Mouse (Mus musculus): ENCODE measurements around the gene Usp30.

Gene Usp30

GRCm38 (mm10) chr5:114155168-114155933 is 90.1 kb downstream of the Usp30 start:
- DNase-seq (ENCODE audit: low spot score in 2 of 2): no peak

- DNase-seq (ENCODE audit: low spot score in 2 of 2): peak in 1 of 2 experiments; percentile 57
Observed at GRCm38 (mm10) chr5:114157236-114157635, 92.0 kb downstream of the Usp30 start.

- DNase-seq (ENCODE audit: low spot score in 2 of 2): no peak
Observed at GRCm38 (mm10) chr5:114161424-114161823, 96.2 kb downstream of the Usp30 start.

GRCm38 (mm10) chr5:114162106-114162815 is 97.0 kb downstream of the Usp30 start:
- DNase-seq (ENCODE audit: low spot score in 2 of 2): no peak

- DNase-seq (ENCODE audit: low spot score in 2 of 2): no peak
Observed at GRCm38 (mm10) chr5:114163117-114163696, 97.9 kb downstream of the Usp30 start.

GRCm38 (mm10) chr5:114170345-114170744 is 105.1 kb downstream of the Usp30 start:
- DNase-seq (ENCODE audit: low spot score in 2 of 2): no peak

GRCm38 (mm10) chr5:114172936-114173335 is 107.7 kb downstream of the Usp30 start:
- no peak for DNase-seq (ENCODE audit: low spot score in 2 of 2)

- no peak for DNase-seq (ENCODE audit: low spot score in 2 of 2)
Observed at GRCm38 (mm10) chr5:114173458-114173857, 108.2 kb downstream of the Usp30 start.

GRCm38 (mm10) chr5:114173877-114174581 is 108.8 kb downstream of the Usp30 start:
- DNase-seq (ENCODE audit: low spot score in 2 of 2): no peak
